In the genomic region with DNA sequence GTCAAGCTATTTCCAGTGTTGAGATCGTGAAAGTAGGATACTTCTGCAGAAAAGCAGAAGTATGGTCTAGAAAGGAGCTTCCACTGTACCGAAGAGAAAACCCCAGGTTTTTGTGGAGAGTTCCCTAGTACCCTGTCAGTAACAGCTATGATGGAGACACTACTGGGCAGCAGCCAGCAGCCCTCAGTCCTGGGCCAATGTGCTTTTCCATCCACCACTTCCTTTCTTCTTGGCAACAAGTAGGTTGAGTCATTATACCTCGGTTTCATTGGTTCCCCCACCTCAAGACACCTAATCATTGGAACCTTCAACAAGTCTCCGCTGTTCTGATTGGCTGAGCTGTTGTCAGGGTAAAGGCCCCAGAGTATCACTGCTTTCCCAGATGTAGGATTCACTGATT, we compare ENCODE assay signal across 24 mouse cellular contexts. TPM values are rescaled to one million over a fixed set of nuclear protein-coding genes. Genes with fewer than 3 reads are reported as not detected.
DNase-seq lines count a peak whose midpoint lies in the region; ATAC-seq and TF ChIP-seq lines count a peak whose summit lies in the region.
"Had no signal": no experiment of that assay in that cellular context is flagged by ENCODE, and none has a peak within 500 bp of the region (broad histone marks: within the 10 kb centered on the region; RNA-seq: fewer than 3 reads in every experiment).

No protein-coding gene starts in this region.

- TF ChIP-seq EP300 in CH12.LX (IDR thresholded peaks at IDR 0.05; ENCODE audit: low read length), result no peak
- TF ChIP-seq EP300 in liver, postnatal 0 days (IDR thresholded peaks at IDR 0.05; ENCODE audit: low read depth), result no peak

- WGBS in limb, embryonic 15.5 days, result 73% methylated on average over 4 of the region's 4 CpGs
- 89% methylated on average over 4 of the region's 4 CpGs for WGBS in limb, embryonic 10.5 days
- 46% methylated on average over 4 of the region's 4 CpGs for WGBS in liver, postnatal 0 days (ENCODE audit: insufficient replicate concordance)

- no peak for TF ChIP-seq RAD21 in CH12.LX (IDR thresholded peaks at IDR 0.05; ENCODE audit: low read depth, low read length)

- no peak for TF ChIP-seq POLR2A in CH12.LX (IDR thresholded peaks at IDR 0.05; ENCODE audit: low read depth, low read length)

- H3K4me1 ChIP-seq in limb, embryonic 15.5 days, result no peaks in the 10 kb centered on the region
- no peaks in the 10 kb centered on the region for H3K4me1 ChIP-seq in limb, embryonic 10.5 days
- H3K4me1 ChIP-seq in CH12.LX (ENCODE audit: control insufficient read depth in 1 of 2, insufficient read depth in 2 of 2), result peaks cover 3 to 15% of the 10 kb centered on the region in 2 experiments; a peak in 3 of 4 replicates
- no peaks in the 10 kb centered on the region for H3K4me1 ChIP-seq in liver, postnatal 0 days (ENCODE audit: insufficient read depth)
- H3K4me1 ChIP-seq: embryonic facial prominence, embryonic 13.5 days; forebrain, embryonic 13.5 days; heart, embryonic 10.5 days; hindbrain, embryonic 13.5 days had no signal

- no peak for TF ChIP-seq CTCF in CH12.LX (conservative IDR thresholded peaks at IDR 0.05 in 1 of 2, IDR thresholded peaks at IDR 0.05 in 1 of 2; ENCODE audit: low read depth in 2 of 2, low read length in 2 of 2)
- no peak for TF ChIP-seq CTCF in layer of hippocampus, adult 2 months (conservative IDR thresholded peaks at IDR 0.05)
- TF ChIP-seq CTCF in liver, postnatal 0 days (IDR thresholded peaks at IDR 0.05; ENCODE audit: low read depth), result no peak

- dilution Hi-C loops in CH12.LX (cut with MboI; ENCODE audit: extremely low pct_ligation_motif_present, extremely low pct_unique_long_range_greater_than_20kb, low sequenced_read_pairs), result no loop called here

- H3K27me3 ChIP-seq in limb, embryonic 15.5 days, result no peaks in the 10 kb centered on the region
- no peaks in the 10 kb centered on the region for H3K27me3 ChIP-seq in limb, embryonic 10.5 days (ENCODE audit: low read depth, poor library complexity, severe bottlenecking)
- H3K27me3 ChIP-seq in CH12.LX (replicated peaks), result no peaks in the 10 kb centered on the region
- H3K27me3 ChIP-seq in liver, postnatal 0 days (ENCODE audit: insufficient read depth, low read length), result no peaks in the 10 kb centered on the region
- H3K27me3 ChIP-seq: embryonic facial prominence, embryonic 13.5 days; forebrain, embryonic 13.5 days; hindbrain, embryonic 13.5 days had no signal

- H3K9ac ChIP-seq in limb, embryonic 15.5 days, result no peak overlapping the region
- no peak overlapping the region for H3K9ac ChIP-seq in CH12.LX (ENCODE audit: insufficient read depth, low read depth)
- no peak overlapping the region for H3K9ac ChIP-seq in liver, postnatal 0 days (replicated peaks)
- H3K9ac ChIP-seq: embryonic facial prominence, embryonic 13.5 days; forebrain, embryonic 13.5 days; forebrain, postnatal 0 days; hindbrain, embryonic 13.5 days had no signal

- DNase-seq in limb, embryonic 10.5 days (ENCODE audit: low spot score), result no peak
- DNase-seq in CH12.LX (ENCODE audit: extremely low read depth), result peak; percentile 42
- no peak for DNase-seq in layer of hippocampus, adult 2 months (ENCODE audit: low spot score in 2 of 2)
- DNase-seq in liver, postnatal 0 days, result no peak
- DNase-seq in frontal cortex, postnatal 14 days (ENCODE audit: low spot score in 2 of 2), result no peak
- DNase-seq: adrenal gland, postnatal 14 days; cerebellum, adult 11-12 months; cerebellum, adult 9-10 months; cerebellum, postnatal 25 days; forebrain, postnatal 0 days; gastrocnemius, adult 2 months; gastrocnemius, postnatal 25 days; heart, adult 18-20 months; heart, postnatal 10 days; heart, postnatal 4 days had no signal

- H3K4me2 ChIP-seq in limb, embryonic 15.5 days, result no peak overlapping the region
- 0 out of 2 replicates have a peak overlapping the region, but pooled peaks have one; percentile 14 for H3K4me2 ChIP-seq in CH12.LX (ENCODE audit: insufficient read depth, low read depth, poor library complexity, severe bottlenecking)
- H3K4me2 ChIP-seq in liver, postnatal 0 days (ENCODE audit: low read depth, low read length), result no peak overlapping the region
- H3K4me2 ChIP-seq: embryonic facial prominence, embryonic 13.5 days; forebrain, embryonic 13.5 days; hindbrain, embryonic 13.5 days had no signal

- no peaks in the 10 kb centered on the region for H3K36me3 ChIP-seq in limb, embryonic 15.5 days
- H3K36me3 ChIP-seq in limb, embryonic 10.5 days, result no peaks in the 10 kb centered on the region
- H3K36me3 ChIP-seq in CH12.LX (replicated peaks in 1 of 2; ENCODE audit: control insufficient read depth in 1 of 2, insufficient read depth in 1 of 2, low read length in 1 of 2), result no peaks in the 10 kb centered on the region
- no peaks in the 10 kb centered on the region for H3K36me3 ChIP-seq in liver, postnatal 0 days (replicated peaks; ENCODE audit: insufficient read depth, low read length)
- H3K36me3 ChIP-seq: embryonic facial prominence, embryonic 13.5 days; heart, embryonic 10.5 days; hindbrain, embryonic 13.5 days had no signal

- H3K79me2 ChIP-seq in CH12.LX (replicated peaks; ENCODE audit: control insufficient read depth, extremely low read depth, insufficient read depth, poor library complexity, severe bottlenecking), result no peaks in the 10 kb centered on the region

- peak; percentile 71 for ATAC-seq in limb, embryonic 15.5 days (ENCODE audit: insufficient number of reproducible peaks, low FRiP score, low TSS enrichment, low read depth)
- peak; percentile 80 for ATAC-seq in common myeloid progenitor, adult 5-6 weeks (replicated peaks; ENCODE audit: low read depth, poor library complexity, severe bottlenecking)
- peak; percentile 51 for ATAC-seq in megakaryocyte, adult 5-6 weeks (ENCODE audit: poor library complexity, severe bottlenecking)
- ATAC-seq in liver, postnatal 0 days, result no peak
- ATAC-seq: activated CD4-positive, CD25-positive, alpha-beta regulatory T cell, adult 4 months; forebrain, embryonic 13.5 days; forebrain, postnatal 0 days; hindbrain, postnatal 0 days had no signal

- no peak overlapping the region for H3K27ac ChIP-seq in limb, embryonic 15.5 days
- H3K27ac ChIP-seq in limb, embryonic 10.5 days, result no peak overlapping the region
- H3K27ac ChIP-seq in CH12.LX (ENCODE audit: insufficient read depth, low read depth), result no peak overlapping the region
- no peak overlapping the region for H3K27ac ChIP-seq in layer of hippocampus, adult 2 months
- no peak overlapping the region for H3K27ac ChIP-seq in liver, postnatal 0 days (ENCODE audit: low read depth)
- H3K27ac ChIP-seq: embryonic facial prominence, embryonic 13.5 days; forebrain, embryonic 13.5 days; gastrocnemius, adult 2 months; heart, embryonic 10.5 days; hindbrain, embryonic 13.5 days; hindbrain, postnatal 0 days had no signal

- in situ Hi-C loops in CH12.LX (cut with MboI; ENCODE audit: low pct_ligation_motif_present, low pct_unique_long_range_greater_than_20kb, low sequenced_read_pairs), result no loop called here

- no peaks in the 10 kb centered on the region for H3K9me3 ChIP-seq in limb, embryonic 15.5 days
- H3K9me3 ChIP-seq in limb, embryonic 10.5 days (replicated peaks), result no peaks in the 10 kb centered on the region
- peaks cover 2% of the 10 kb centered on the region for H3K9me3 ChIP-seq in CH12.LX (replicated peaks; ENCODE audit: low read length)
- no peaks in the 10 kb centered on the region for H3K9me3 ChIP-seq in liver, postnatal 0 days (ENCODE audit: low read length)
- H3K9me3 ChIP-seq: embryonic facial prominence, embryonic 13.5 days; forebrain, embryonic 13.5 days; heart, embryonic 10.5 days; hindbrain, embryonic 13.5 days had no signal

- H3K4me3 ChIP-seq in limb, embryonic 15.5 days, result no peak overlapping the region
- H3K4me3 ChIP-seq in limb, embryonic 10.5 days, result no peak overlapping the region
- H3K4me3 ChIP-seq in CH12.LX (replicated peaks in 1 of 3; ENCODE audit: low read depth in 2 of 3, low read length in 2 of 3, poor library complexity in 1 of 3), result no peak overlapping the region
- H3K4me3 ChIP-seq in layer of hippocampus, adult 2 months, result no peak overlapping the region
- H3K4me3 ChIP-seq in liver, postnatal 0 days (ENCODE audit: low read depth, low read length), result no peak overlapping the region
- H3K4me3 ChIP-seq: embryonic facial prominence, embryonic 13.5 days; forebrain, embryonic 13.5 days; gastrocnemius, adult 2 months; heart, embryonic 10.5 days; hindbrain, embryonic 13.5 days had no signal

TF ChIP-seq in CH12.LX, 34 proteins besides CTCF, POLR2A, EP300 and RAD21 (continues in another document):
- no peak for TF ChIP-seq TCF12 (IDR thresholded peaks at IDR 0.05; ENCODE audit: low read depth, low read length)
- no peak for TF ChIP-seq E2F4 (IDR thresholded peaks at IDR 0.05; ENCODE audit: insufficient replicate concordance, low read depth, low read length)
- no peak for TF ChIP-seq GABPA (IDR thresholded peaks at IDR 0.05; ENCODE audit: insufficient replicate concordance, low read depth, low read length)
- no peak for TF ChIP-seq RCOR1 (conservative IDR thresholded peaks at IDR 0.05; ENCODE audit: low read depth, low read length)
- no peak for TF ChIP-seq ZKSCAN1 (IDR thresholded peaks at IDR 0.05; ENCODE audit: borderline replicate concordance, low read depth, low read length)
- TF ChIP-seq POLR2AphosphoS2 (IDR thresholded peaks at IDR 0.05; ENCODE audit: low read depth, low read length), result no peak
- no peak for TF ChIP-seq IRF4 (IDR thresholded peaks at IDR 0.05; ENCODE audit: low read depth, low read length)

RNA-seq across cellular contexts. Expression of a gene that starts 6.9 kb away (rescaled TPM):
- polyA plus RNA-seq in limb, embryonic 15.5 days (2015; fragmentation: Nextera tagmentation; extraction: Ambion mirVana), result 62.8 and 64.2 TPM in 2 replicates
- polyA plus RNA-seq in limb, embryonic 10.5 days (2016; fragmentation: Nextera tagmentation; extraction: Ambion mirVana), result 148 and 168 TPM in 2 replicates
- total RNA-seq in CH12.LX (2012; rRNA removed) (91.5 and 98.3 TPM in 2 replicates), CH12.LX (2014; rRNA removed) (113 and 118 TPM in 2 replicates)
- 99.3 and 113 TPM in 2 replicates for polyA plus RNA-seq in CH12.LX (2012; ENCODE audit: insufficient read length, low read depth)
- 103 and 106 TPM in 2 replicates for total RNA-seq in common myeloid progenitor, adult 5-6 weeks (2017)
- total RNA-seq in megakaryocyte, adult 5-6 weeks (2015), result 48.8 and 63.4 TPM in 2 replicates
- 139 TPM in 2 replicates for total RNA-seq in megakaryocyte, adult 5-6 weeks (2017)
- 1 to 10 TPM; 2.0 to 2.1 TPM for total RNA-seq in layer of hippocampus, adult 2 months (2021)
- polyA plus RNA-seq in liver, postnatal 0 days (2015; fragmentation: Nextera tagmentation; extraction: Ambion mirVana), result 12.7 and 15.7 TPM in 2 replicates

RNA-seq across cellular contexts. Expression of a gene that starts 41.6 kb away (rescaled TPM):
- 3.8 and 5.9 TPM in 2 replicates for polyA plus RNA-seq in limb, embryonic 15.5 days (2015; fragmentation: Nextera tagmentation; extraction: Ambion mirVana)
- 4.2 and 5.5 TPM in 2 replicates for polyA plus RNA-seq in limb, embryonic 10.5 days (2016; fragmentation: Nextera tagmentation; extraction: Ambion mirVana)
- total RNA-seq in CH12.LX (2012; rRNA removed) (3.4 and 5.6 TPM in 2 replicates), CH12.LX (2014; rRNA removed) (2.6 and 2.8 TPM in 2 replicates)
- 1.1 and 1.4 TPM in 2 replicates for polyA plus RNA-seq in CH12.LX (2012; ENCODE audit: insufficient read length, low read depth)
- total RNA-seq in common myeloid progenitor, adult 5-6 weeks (2017), result 0.37 and 0.44 TPM in 2 replicates
- 8.8 and 12.4 TPM in 2 replicates for total RNA-seq in megakaryocyte, adult 5-6 weeks (2015)
- total RNA-seq in megakaryocyte, adult 5-6 weeks (2017), result 9.7 and 11.5 TPM in 2 replicates
- 1 to 10 TPM; 1.9 to 2.8 TPM for total RNA-seq in layer of hippocampus, adult 2 months (2021)
- polyA plus RNA-seq in liver, postnatal 0 days (2015; fragmentation: Nextera tagmentation; extraction: Ambion mirVana), result 1.3 TPM in 2 replicates

Comparison
In these comparisons a context has a peak if more than half of its experiments do, and no peak if none do; other contexts are left out.
1. RNA of a gene that starts 6.9 kb away (total RNA-seq): 48.8 to 139 TPM in megakaryocyte, adult 5-6 weeks, 91.5 to 118 TPM in CH12.LX and 103 to 106 TPM in common myeloid progenitor, adult 5-6 weeks; 2.0 to 2.1 TPM in layer of hippocampus, adult 2 months; every median in the first group is over 10 times any median in the second.